Mouse (Mus musculus) small intestine, adult 2 months (tissue): ENCODE measurements around the gene Man1a.

Source experiments
- CTCF ChIP-seq: fragments of 200-500 bp; IDR thresholded peaks from 2 replicates; pipeline ENCODE4 v1.5.1; 2012; ENCODE audit warnings: low read depth, mild to moderate bottlenecking, control low read depth, inconsistent platforms, low read length, moderate library complexity, mixed read lengths; ENCODE audit not compliant: insufficient replicate concordance, insufficient read length; ENCODE audit errors: extremely low read depth
- POLR2A ChIP-seq: fragments of 200-500 bp; IDR thresholded peaks from 2 replicates; pipeline ENCODE4 v1.6.1; 2012; ENCODE audit warnings: low read depth, mild to moderate bottlenecking, control low read depth, inconsistent platforms, low read length, moderate library complexity

- no peak for TF ChIP-seq CTCF
- TF ChIP-seq POLR2A = no peak
Measured at GRCm38 (mm10) chr10:53888382-53889110, 187.9 kb downstream of the Man1a start.
